Mouse (Mus musculus) bone marrow macrophage, adult 2 months (primary cell): ENCODE data around the gene Eed.

ENCODE experiments used
- CTCF ChIP-seq: IDR thresholded peaks from 2 replicates; pipeline ENCODE4 v1.5.1; 2012; ENCODE audit warnings: low read depth, mild to moderate bottlenecking, low read length, moderate library complexity
- POLR2A ChIP-seq: IDR thresholded peaks from 2 replicates; pipeline ENCODE4 v1.6.1; 2012; ENCODE audit warnings: mild to moderate bottlenecking, low read depth, low read length, borderline replicate concordance

DNA sequence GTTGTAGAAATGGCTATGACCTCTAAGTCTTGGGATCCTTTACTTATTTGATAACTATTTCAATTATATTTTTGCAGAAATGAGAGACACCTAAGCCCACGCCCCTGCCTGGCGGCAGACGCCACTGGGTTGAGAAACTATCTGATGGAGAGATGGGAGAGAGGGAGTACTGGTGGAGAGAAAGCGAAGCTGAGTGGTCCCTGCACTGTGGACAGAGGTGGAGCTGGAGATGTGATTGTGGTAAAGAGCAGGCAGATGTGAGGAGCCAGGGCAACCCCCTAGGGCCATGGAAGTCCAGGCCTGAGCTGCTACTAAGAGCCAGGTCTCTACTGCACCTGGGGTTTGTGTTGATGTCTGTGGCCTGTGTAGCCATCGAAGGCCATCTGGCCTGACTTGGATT is 18.7 kb upstream of the Eed start:
- TF ChIP-seq CTCF (no peak), POLR2A (no peak)
